Mouse (Mus musculus): ENCODE measurements at regions not wholly inside any gene's neighbourhood (a gene's known extent, or its start where the extent isn't known, plus 50 kb on each side); places are given as distances from the start of the nearest gene placed in this dataset.

DNA sequence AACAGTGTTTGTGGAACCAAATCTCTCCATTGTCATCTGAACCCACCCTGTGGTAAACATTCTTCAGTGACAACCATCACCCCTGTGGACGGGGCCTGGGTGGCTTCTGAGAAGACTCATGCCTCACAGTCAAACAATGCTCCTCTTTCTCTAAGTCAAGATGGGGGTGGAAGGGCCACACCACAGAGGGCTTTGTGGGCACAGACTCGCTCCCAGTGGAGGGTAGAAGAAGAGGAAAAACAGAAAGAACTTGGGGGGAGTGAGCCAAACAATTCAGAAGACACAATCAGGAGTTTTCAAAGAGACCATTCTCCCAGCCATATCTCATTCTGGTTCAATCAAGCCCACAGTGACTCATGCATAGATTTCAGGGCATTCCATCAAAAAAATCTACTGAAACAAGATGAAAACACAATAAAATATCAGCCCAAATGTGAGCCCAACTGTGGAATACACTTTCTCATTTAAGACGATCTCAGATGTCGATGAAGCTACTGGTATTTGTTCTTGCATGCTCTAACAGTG, 339.7 kb downstream of the Setd4 start:
- no peak for TF ChIP-seq EP300 (IDR thresholded peaks at IDR 0.05)
- TF ChIP-seq CTCF (IDR thresholded peaks at IDR 0.05), result no peak

Measured in lung, postnatal 0 days (tissue).